Mouse (Mus musculus): ENCODE measurements at regions not wholly inside any gene's neighbourhood (a gene's known extent, or its start where the extent isn't known, plus 50 kb on each side); places are given as distances from the start of the nearest gene placed in this dataset.

GRCm38 (mm10) chr3:105152158-105152541, 85.5 kb downstream of the 4930564D02Rik start:
- Histone ChIP-seq H3K4me1 (ENCODE audit: insufficient read depth, low read length) (0 out of 2 replicates have a peak, but pooled peaks cover 9% of the 10 kb centered on the region), H3K4me2 (ENCODE audit: low read depth, low read length) (0 out of 2 replicates have a peak overlapping the region, but pooled peaks have one; percentile 13), H3K9me3 (ENCODE audit: low read length) (no peaks in the 10 kb centered on the region), H3K27me3 (ENCODE audit: insufficient read depth, low read length) (no peaks in the 10 kb centered on the region), H3K27ac (no peak overlapping the region), H3K36me3 (ENCODE audit: insufficient read depth, low read length) (no peaks in the 10 kb centered on the region), H3K4me3 (ENCODE audit: low read length) (no peak overlapping the region), H3K9ac (replicated peaks; ENCODE audit: low read length) (no peak overlapping the region)
- ATAC-seq (0 out of 2 replicates have a peak, but pooled peaks have one; percentile 59), DNase-seq (ENCODE audit: low spot score) (no peak)
- WGBS, result 8% methylated on average over 1 of the region's 1 CpGs
- no peak for TF ChIP-seq CTCF (IDR thresholded peaks at IDR 0.05; ENCODE audit: low read depth)

GRCm38 (mm10) chr3:105158376-105158775, 91.7 kb downstream of the 4930564D02Rik start:
- Histone ChIP-seq H3K4me2 (ENCODE audit: low read depth, low read length) (no peak overlapping the region), H3K4me3 (ENCODE audit: low read length) (no peak overlapping the region), H3K9me3 (ENCODE audit: low read length) (no peaks in the 10 kb centered on the region), H3K36me3 (ENCODE audit: insufficient read depth, low read length) (no peaks in the 10 kb centered on the region), H3K4me1 (ENCODE audit: insufficient read depth, low read length) (no peaks in the 10 kb centered on the region), H3K27ac (no peak overlapping the region), H3K9ac (replicated peaks; ENCODE audit: low read length) (no peak overlapping the region), H3K27me3 (ENCODE audit: insufficient read depth, low read length) (no peaks in the 10 kb centered on the region)
- no peak for TF ChIP-seq CTCF (IDR thresholded peaks at IDR 0.05; ENCODE audit: low read depth)
- WGBS, result 89% methylated on average over 2 of the region's 2 CpGs
- ATAC-seq, result no peak
- DNase-seq (ENCODE audit: low spot score), result no peak

GRCm38 (mm10) chr3:105165355-105165754, 98.7 kb downstream of the 4930564D02Rik start:
- peak; percentile 69 for TF ChIP-seq CTCF (IDR thresholded peaks at IDR 0.05; ENCODE audit: low read depth)
- Histone ChIP-seq H3K4me2 (ENCODE audit: low read depth, low read length) (no peak overlapping the region), H3K27ac (no peak overlapping the region), H3K9ac (replicated peaks; ENCODE audit: low read length) (no peak overlapping the region), H3K9me3 (ENCODE audit: low read length) (no peaks in the 10 kb centered on the region), H3K4me3 (ENCODE audit: low read length) (no peak overlapping the region), H3K4me1 (ENCODE audit: insufficient read depth, low read length) (peaks cover 7% of the 10 kb centered on the region), H3K36me3 (ENCODE audit: insufficient read depth, low read length) (no peaks in the 10 kb centered on the region), H3K27me3 (ENCODE audit: insufficient read depth, low read length) (no peaks in the 10 kb centered on the region)
- ATAC-seq (no peak; the same call in 1 of the 2 replicates), DNase-seq (ENCODE audit: low spot score) (peak; percentile 77)
- WGBS, result 71% methylated on average over 2 of the region's 2 CpGs

GRCm38 (mm10) chr3:105169117-105169516, 102.5 kb downstream of the 4930564D02Rik start:
- Histone ChIP-seq H3K36me3 (ENCODE audit: insufficient read depth, low read length) (no peaks in the 10 kb centered on the region), H3K27ac (peak overlapping the region; percentile 36; the same call in 1 of the 2 replicates), H3K9me3 (ENCODE audit: low read length) (no peaks in the 10 kb centered on the region), H3K4me2 (ENCODE audit: low read depth, low read length) (no peak overlapping the region), H3K9ac (replicated peaks; ENCODE audit: low read length) (no peak overlapping the region), H3K4me3 (ENCODE audit: low read length) (no peak overlapping the region), H3K27me3 (ENCODE audit: insufficient read depth, low read length) (no peaks in the 10 kb centered on the region), H3K4me1 (ENCODE audit: insufficient read depth, low read length) (peaks cover 7% of the 10 kb centered on the region)
- DNase-seq (ENCODE audit: low spot score) (peak; percentile 46), ATAC-seq (peak; percentile 82)
- no peak for TF ChIP-seq CTCF (IDR thresholded peaks at IDR 0.05; ENCODE audit: low read depth)
- WGBS, result 19% methylated on average over 4 of the region's 4 CpGs

GRCm38 (mm10) chr3:105171527-105171926, 104.9 kb downstream of the 4930564D02Rik start:
- DNase-seq (ENCODE audit: low spot score), result peak; percentile 56
- 58% methylated on average over 5 of the region's 5 CpGs for WGBS
- no peaks in the 10 kb centered on the region for H3K9me3 ChIP-seq (ENCODE audit: low read length)
- H3K27me3 ChIP-seq (ENCODE audit: insufficient read depth, low read length), result no peaks in the 10 kb centered on the region
- peaks cover 7% of the 10 kb centered on the region for H3K4me1 ChIP-seq (ENCODE audit: insufficient read depth, low read length)
- no peak overlapping the region for H3K9ac ChIP-seq (replicated peaks; ENCODE audit: low read length)
- H3K4me2 ChIP-seq (ENCODE audit: low read depth, low read length), result no peak overlapping the region
- H3K36me3 ChIP-seq (ENCODE audit: insufficient read depth, low read length), result no peaks in the 10 kb centered on the region
- no peak overlapping the region for H3K27ac ChIP-seq
- ATAC-seq, result no peak
- no peak for TF ChIP-seq CTCF (IDR thresholded peaks at IDR 0.05; ENCODE audit: low read depth)
- H3K4me3 ChIP-seq (ENCODE audit: low read length), result no peak overlapping the region

GRCm38 (mm10) chr3:105172054-105172453, 105.4 kb downstream of the 4930564D02Rik start:
- DNase-seq (ENCODE audit: low spot score), result peak; percentile 24
- ATAC-seq, result peak; percentile 62; the same call in 1 of the 2 replicates
- Histone ChIP-seq H3K9me3 (ENCODE audit: low read length) (no peaks in the 10 kb centered on the region), H3K36me3 (ENCODE audit: insufficient read depth, low read length) (no peaks in the 10 kb centered on the region), H3K27me3 (ENCODE audit: insufficient read depth, low read length) (no peaks in the 10 kb centered on the region), H3K4me2 (ENCODE audit: low read depth, low read length) (no peak overlapping the region), H3K4me3 (ENCODE audit: low read length) (no peak overlapping the region), H3K27ac (no peak overlapping the region), H3K9ac (replicated peaks; ENCODE audit: low read length) (no peak overlapping the region), H3K4me1 (ENCODE audit: insufficient read depth, low read length) (peaks cover 7% of the 10 kb centered on the region)
- no peak for TF ChIP-seq CTCF (IDR thresholded peaks at IDR 0.05; ENCODE audit: low read depth)
- 56% methylated on average over 1 of the region's 1 CpGs for whole genome bisulfite sequencing

- H3K9me3 ChIP-seq (ENCODE audit: low read length), result no peaks in the 10 kb centered on the region
- no peaks in the 10 kb centered on the region for H3K27me3 ChIP-seq (ENCODE audit: insufficient read depth, low read length)
- no peak for DNase-seq (ENCODE audit: low spot score)
- TF ChIP-seq CTCF (IDR thresholded peaks at IDR 0.05; ENCODE audit: low read depth), result no peak
- no peak overlapping the region for H3K9ac ChIP-seq (replicated peaks; ENCODE audit: low read length)
- H3K4me2 ChIP-seq (ENCODE audit: low read depth, low read length), result no peak overlapping the region
- H3K4me1 ChIP-seq (ENCODE audit: insufficient read depth, low read length), result no peaks in the 10 kb centered on the region
- no peak overlapping the region for H3K27ac ChIP-seq
- ATAC-seq, result no peak
- 86% methylated on average over 7 of the region's 7 CpGs for WGBS
- H3K36me3 ChIP-seq (ENCODE audit: insufficient read depth, low read length), result no peaks in the 10 kb centered on the region
- no peak overlapping the region for H3K4me3 ChIP-seq (ENCODE audit: low read length)
These were observed 124.7 kb downstream of the 4930564D02Rik start for GRCm38 (mm10) chr3:105191303-105191702.
